Mouse (Mus musculus) midbrain, postnatal 0 days (tissue): ENCODE measurements at regions not wholly inside any gene's neighbourhood (a gene's known extent, or its start where the extent isn't known, plus 50 kb on each side); places are given as distances from the start of the nearest gene placed in this dataset.

Experiments used
- ATAC-seq: fragments of 200-750 bp; cut with Nextera tagmentation; 2 replicates; pipeline ENCODE4 v1.8.0; 2017; ENCODE audit warnings: moderate number of reproducible peaks, mild to moderate bottlenecking, moderate TSS enrichment, moderate library complexity; ENCODE audit not compliant: low FRiP score
- DNase-seq: peaks from one replicate; pipeline ENCODE4 v3.0.0-alpha.2; 2015; ENCODE audit warnings: low spot score
- H3K27ac ChIP-seq: fragments of 300-500 bp; sonication (generic); 2 replicates; pipeline ENCODE4 v1.5.1; 2014; ENCODE audit warnings: low read depth, mild to moderate bottlenecking, low read length, mixed read lengths
- H3K27me3 ChIP-seq: fragments of 300-500 bp; sonication (generic); 2 replicates; pipeline ENCODE4 v1.6.1; 2014; ENCODE audit warnings: low read length, control low read depth, mixed read lengths; ENCODE audit not compliant: insufficient read depth
- H3K36me3 ChIP-seq: fragments of 300-500 bp; sonication (generic); 2 replicates; pipeline ENCODE4 v1.6.1; 2014; ENCODE audit warnings: low read length, control low read depth, mixed read lengths; ENCODE audit not compliant: insufficient read depth
- H3K4me1 ChIP-seq: fragments of 300-500 bp; sonication (generic); 2 replicates; pipeline ENCODE4 v1.6.1; 2014; ENCODE audit warnings: mild to moderate bottlenecking, control low read depth, antibody characterized with exemption, low read length, mixed read lengths; ENCODE audit not compliant: insufficient read depth
- H3K4me2 ChIP-seq: fragments of 300-500 bp; sonication (generic); 2 replicates; pipeline ENCODE4 v1.6.1; 2014; ENCODE audit warnings: low read depth, mild to moderate bottlenecking, low read length, mixed read lengths; ENCODE audit not compliant: poor library complexity, severe bottlenecking
- H3K4me3 ChIP-seq: fragments of 300-500 bp; sonication (generic); 2 replicates; pipeline ENCODE4 v1.5.1; 2014; ENCODE audit warnings: low read depth, mild to moderate bottlenecking, low read length, moderate library complexity
- H3K9ac ChIP-seq: fragments of 300-500 bp; sonication (generic); replicated peaks from 2 replicates; pipeline ENCODE4 v1.6.1; 2014; ENCODE audit warnings: mild to moderate bottlenecking, low read length, moderate library complexity, mixed read lengths; ENCODE audit not compliant: poor library complexity, severe bottlenecking
- H3K9me3 ChIP-seq: fragments of 300-500 bp; sonication (generic); 2 replicates; pipeline ENCODE4 v1.6.1; 2016; ENCODE audit warnings: low read length, control low read depth
- CTCF ChIP-seq: IDR thresholded peaks from 2 replicates; pipeline ENCODE4 v1.5.1; 2016; ENCODE audit warnings: antibody characterized with exemption, mild to moderate bottlenecking
- WGBS: fragments of 180-500 bp; shearing (Covaris S2); extraction: QIAGEN DNeasy Blood & Tissue Kit; methylation state at CpG from one replicate; pipeline ENCODE4 v1.1.7; 2014; 5-methylcytosine and 5-hydroxymethylcytosine counted together

DNA sequence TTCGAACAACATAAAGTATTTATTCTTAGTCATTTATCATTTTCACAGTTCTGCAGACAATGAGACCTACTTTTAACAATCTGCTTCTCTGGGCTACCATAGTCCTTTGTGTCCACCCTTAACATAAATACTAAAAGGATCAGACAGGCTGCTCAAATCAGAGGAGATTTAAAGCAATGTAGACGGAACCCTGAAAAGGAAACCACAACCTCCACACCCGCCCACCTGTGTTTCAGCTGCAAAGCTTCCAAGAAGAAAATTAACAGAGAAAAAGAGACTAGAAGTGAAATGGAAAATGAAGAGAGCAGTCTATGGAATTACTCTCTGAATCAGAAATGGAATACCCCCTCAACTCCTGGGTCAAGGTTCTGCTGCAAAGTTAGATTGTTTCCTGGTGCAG, 2678.7 kb upstream of the Gm7489 start:
- ATAC-seq (no peak), DNase-seq (no peak)
- 63% methylated on average over 3 of the region's 3 CpGs for WGBS
- Histone ChIP-seq H3K9me3 (no peaks in the 10 kb centered on the region), H3K27ac (no peak overlapping the region), H3K9ac (no peak overlapping the region), H3K4me3 (no peak overlapping the region), H3K4me1 (no peaks in the 10 kb centered on the region), H3K4me2 (no peak overlapping the region), H3K36me3 (no peaks in the 10 kb centered on the region), H3K27me3 (no peaks in the 10 kb centered on the region)
- no peak for TF ChIP-seq CTCF

DNA sequence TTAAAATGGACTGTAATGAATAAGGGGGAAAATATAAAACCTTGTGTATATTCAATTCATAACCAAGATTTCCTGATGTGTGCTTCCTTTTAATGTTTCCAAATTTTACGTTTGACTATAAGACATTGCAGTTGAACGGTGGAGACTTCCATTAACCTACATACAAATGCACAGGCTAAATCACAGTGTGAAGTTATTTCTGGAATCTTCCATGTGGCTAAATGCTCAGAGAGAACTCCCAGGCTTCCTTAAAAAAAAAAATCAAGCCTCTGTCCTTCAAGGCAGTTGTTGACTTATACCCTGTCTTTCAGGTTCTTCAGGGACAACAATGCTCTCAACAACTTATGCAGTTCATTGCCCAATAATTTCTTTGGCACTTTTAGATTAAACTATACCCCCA, 2677.9 kb upstream of the Gm7489 start:
- Histone ChIP-seq H3K4me3 (no peak overlapping the region), H3K27ac (no peak overlapping the region), H3K4me1 (no peaks in the 10 kb centered on the region), H3K27me3 (no peaks in the 10 kb centered on the region), H3K4me2 (no peak overlapping the region), H3K36me3 (no peaks in the 10 kb centered on the region), H3K9ac (no peak overlapping the region), H3K9me3 (no peaks in the 10 kb centered on the region)
- WGBS: 76% methylated on average over 2 of the region's 2 CpGs
- TF ChIP-seq CTCF: no peak
- DNase-seq (no peak), ATAC-seq (no peak)

GRCm38 (mm10) chr15:51234873-51235272, 2649.8 kb upstream of the Gm7489 start:
- no peak overlapping the region for H3K4me3 ChIP-seq
- H3K9ac ChIP-seq: no peak overlapping the region
- no peak overlapping the region for H3K27ac ChIP-seq
- ATAC-seq (no peak), DNase-seq (no peak)
- no peak for TF ChIP-seq CTCF
- H3K27me3 ChIP-seq: no peaks in the 10 kb centered on the region
- WGBS: 71% methylated on average over 1 of the region's 1 CpGs
- no peaks in the 10 kb centered on the region for H3K36me3 ChIP-seq
- H3K9me3 ChIP-seq: no peaks in the 10 kb centered on the region
- H3K4me2 ChIP-seq: no peak overlapping the region
- no peaks in the 10 kb centered on the region for H3K4me1 ChIP-seq

- DNase-seq (peak; percentile 5), ATAC-seq (no peak)
- no peak overlapping the region for H3K9ac ChIP-seq
- no peaks in the 10 kb centered on the region for H3K4me1 ChIP-seq
- H3K36me3 ChIP-seq: no peaks in the 10 kb centered on the region
- no peaks in the 10 kb centered on the region for H3K27me3 ChIP-seq
- no peaks in the 10 kb centered on the region for H3K9me3 ChIP-seq
- no peak overlapping the region for H3K4me3 ChIP-seq
- WGBS: 92% methylated on average over 2 of the region's 2 CpGs
- H3K4me2 ChIP-seq: no peak overlapping the region
- H3K27ac ChIP-seq: no peak overlapping the region
- no peak for TF ChIP-seq CTCF
Observed at GRCm38 (mm10) chr15:51244596-51244995, 2640.1 kb upstream of the Gm7489 start.

GRCm38 (mm10) chr15:51247259-51247658, 2637.4 kb upstream of the Gm7489 start:
- no peak overlapping the region for H3K4me3 ChIP-seq
- WGBS: 74% methylated on average over 5 of the region's 5 CpGs
- H3K9ac ChIP-seq: no peak overlapping the region
- H3K36me3 ChIP-seq: no peaks in the 10 kb centered on the region
- DNase-seq: no peak
- no peaks in the 10 kb centered on the region for H3K27me3 ChIP-seq
- no peak overlapping the region for H3K27ac ChIP-seq
- ATAC-seq: no peak
- TF ChIP-seq CTCF: no peak
- H3K9me3 ChIP-seq: no peaks in the 10 kb centered on the region
- H3K4me1 ChIP-seq: no peaks in the 10 kb centered on the region
- H3K4me2 ChIP-seq: no peak overlapping the region

GRCm38 (mm10) chr15:51248034-51248788, 2636.5 kb upstream of the Gm7489 start:
- H3K9me3 ChIP-seq: no peaks in the 10 kb centered on the region
- no peaks in the 10 kb centered on the region for H3K36me3 ChIP-seq
- H3K27me3 ChIP-seq: no peaks in the 10 kb centered on the region
- H3K4me2 ChIP-seq: no peak overlapping the region
- no peak overlapping the region for H3K9ac ChIP-seq
- TF ChIP-seq CTCF: no peak
- DNase-seq (no peak), ATAC-seq (no peak)
- no peak overlapping the region for H3K4me3 ChIP-seq
- no peak overlapping the region for H3K27ac ChIP-seq
- no peaks in the 10 kb centered on the region for H3K4me1 ChIP-seq
- WGBS: 79% methylated on average over 8 of the region's 8 CpGs
